Mouse (Mus musculus): ENCODE measurements around the gene Kif27.
A peak's percentile ranks its signal among the peaks of the same experiment; 100 is the strongest.

- TF ChIP-seq CTCF (IDR thresholded peaks at IDR 0.05; ENCODE audit: low read depth, low read length) (no peak), GATA1 (IDR thresholded peaks at IDR 0.05; ENCODE audit: borderline replicate concordance, low read length) (no peak), POLR2AphosphoS5 (IDR thresholded peaks at IDR 0.05; ENCODE audit: insufficient replicate concordance, low read depth, low read length) (peak; percentile 87; the same call in 1 of the 2 replicates), GATA2 (IDR thresholded peaks at IDR 0.05; ENCODE audit: borderline replicate concordance, low read depth, low read length) (no peak), TAL1 (conservative IDR thresholded peaks at IDR 0.05; ENCODE audit: low read depth, low read length) (no peak)
These were observed 30.5 kb upstream of the Kif27 start for GRCm38 (mm10) chr13:58389324-58389951.
